Mouse (Mus musculus): Measurements from ENCODE around the gene Fanca. TPM values are rescaled to one million over a fixed set of nuclear protein-coding genes. Genes with fewer than 3 reads are reported as not detected.

Gene Fanca
- 54.7 and 65.7 TPM in 2 replicates for polyA plus RNA-seq (2012; rRNA removed)
- polyA plus RNA-seq (2014; fragmentation: Nextera tagmentation; extraction: Ambion mirVana) = 23.9 and 24.2 TPM in 2 replicates

GRCm38 (mm10) chr8:123318467-123318911 lies at the start of gene Fanca:
TSS of gene Fanca (minus strand) at chr8:123318576.
- TF ChIP-seq POLR2A (IDR thresholded peaks at IDR 0.05; ENCODE audit: borderline replicate concordance, extremely low read depth, insufficient read depth, insufficient read length) = 0 out of 2 replicates have a peak, but pooled peaks have one; percentile 8
- H3K4me1 ChIP-seq (ENCODE audit: control insufficient read depth, insufficient read depth, low read length) = peaks cover 4% of the 10 kb centered on the region; the same call in 1 of the 2 replicates
- no peaks in the 10 kb centered on the region for H3K9me3 ChIP-seq (ENCODE audit: control insufficient read depth, low read length)
- H3K4me3 ChIP-seq (replicated peaks; ENCODE audit: low read length) = peak within 1 kb of the TSS; percentile 57
- DNase-seq (ENCODE audit: low spot score) = peak; percentile 96
- H3K27ac ChIP-seq (replicated peaks; ENCODE audit: low read depth, low read length) = no peak within 1 kb of the TSS
- peak; percentile 100 for ATAC-seq (ENCODE audit: low FRiP score, low read depth)
- H3K27me3 ChIP-seq (ENCODE audit: control insufficient read depth, insufficient read depth, low read length) = no peaks in the 10 kb centered on the region
- H3K36me3 ChIP-seq (ENCODE audit: control insufficient read depth, insufficient read depth, low read length) = no peaks in the 10 kb centered on the region
- under 1% methylated on average over 16 of the region's 24 CpGs for WGBS
- H3K9ac ChIP-seq (ENCODE audit: low read depth, low read length, severe bottlenecking) = peak within 1 kb of the TSS; percentile 64
- peak within 1 kb of the TSS; percentile 83 for H3K4me2 ChIP-seq (replicated peaks; ENCODE audit: low read depth, low read length, severe bottlenecking)

GRCm38 (mm10) chr8:123361082-123361739 lies 42.8 kb upstream of the Fanca start:
- no peaks in the 10 kb centered on the region for H3K36me3 ChIP-seq (ENCODE audit: control insufficient read depth, insufficient read depth, low read length)
- H3K4me2 ChIP-seq (replicated peaks; ENCODE audit: low read depth, low read length, severe bottlenecking) = no peak overlapping the region
- no peak overlapping the region for H3K4me3 ChIP-seq (replicated peaks; ENCODE audit: low read length)
- H3K9me3 ChIP-seq (ENCODE audit: control insufficient read depth, low read length) = no peaks in the 10 kb centered on the region
- H3K27me3 ChIP-seq (ENCODE audit: control insufficient read depth, insufficient read depth, low read length) = no peaks in the 10 kb centered on the region
- no peak overlapping the region for H3K27ac ChIP-seq (replicated peaks; ENCODE audit: low read depth, low read length)
- TF ChIP-seq POLR2A (IDR thresholded peaks at IDR 0.05; ENCODE audit: borderline replicate concordance, extremely low read depth, insufficient read depth, insufficient read length) = no peak
- 39% methylated on average over 12 of the region's 12 CpGs for WGBS
- no peaks in the 10 kb centered on the region for H3K4me1 ChIP-seq (ENCODE audit: control insufficient read depth, insufficient read depth, low read length)
- no peak overlapping the region for H3K9ac ChIP-seq (ENCODE audit: low read depth, low read length, severe bottlenecking)
- ATAC-seq (ENCODE audit: low FRiP score, low read depth) (no peak; the same call in 1 of the 2 replicates), DNase-seq (ENCODE audit: low spot score) (peak; percentile 63)

GRCm38 (mm10) chr8:123353216-123353615 lies 34.8 kb upstream of the Fanca start:
- no peaks in the 10 kb centered on the region for H3K27me3 ChIP-seq (ENCODE audit: control insufficient read depth, insufficient read depth, low read length)
- peaks cover under 1% of the 10 kb centered on the region; the same call in 1 of the 2 replicates for H3K4me1 ChIP-seq (ENCODE audit: control insufficient read depth, insufficient read depth, low read length)
- no peak for ATAC-seq (ENCODE audit: low FRiP score, low read depth)
- H3K9ac ChIP-seq (ENCODE audit: low read depth, low read length, severe bottlenecking) = no peak overlapping the region
- WGBS = 32% methylated on average over 11 of the region's 11 CpGs
- no peak overlapping the region for H3K27ac ChIP-seq (replicated peaks; ENCODE audit: low read depth, low read length)
- TF ChIP-seq POLR2A (IDR thresholded peaks at IDR 0.05; ENCODE audit: borderline replicate concordance, extremely low read depth, insufficient read depth, insufficient read length) = no peak
- H3K9me3 ChIP-seq (ENCODE audit: control insufficient read depth, low read length) = no peaks in the 10 kb centered on the region
- H3K4me3 ChIP-seq (replicated peaks; ENCODE audit: low read length) = no peak overlapping the region
- DNase-seq (ENCODE audit: low spot score) = no peak
- H3K36me3 ChIP-seq (ENCODE audit: control insufficient read depth, insufficient read depth, low read length) = no peaks in the 10 kb centered on the region
- no peak overlapping the region for H3K4me2 ChIP-seq (replicated peaks; ENCODE audit: low read depth, low read length, severe bottlenecking)

- ATAC-seq (ENCODE audit: low FRiP score, low read depth) (no peak), DNase-seq (ENCODE audit: low spot score) (no peak)
- no peak overlapping the region for H3K4me3 ChIP-seq (replicated peaks; ENCODE audit: low read length)
- no peak for TF ChIP-seq POLR2A (IDR thresholded peaks at IDR 0.05; ENCODE audit: borderline replicate concordance, extremely low read depth, insufficient read depth, insufficient read length)
- H3K4me2 ChIP-seq (replicated peaks; ENCODE audit: low read depth, low read length, severe bottlenecking) = no peak overlapping the region
- H3K27me3 ChIP-seq (ENCODE audit: control insufficient read depth, insufficient read depth, low read length) = no peaks in the 10 kb centered on the region
- H3K9ac ChIP-seq (ENCODE audit: low read depth, low read length, severe bottlenecking) = no peak overlapping the region
- no peaks in the 10 kb centered on the region for H3K9me3 ChIP-seq (ENCODE audit: control insufficient read depth, low read length)
- no peaks in the 10 kb centered on the region for H3K36me3 ChIP-seq (ENCODE audit: control insufficient read depth, insufficient read depth, low read length)
- H3K4me1 ChIP-seq (ENCODE audit: control insufficient read depth, insufficient read depth, low read length) = peaks cover 4% of the 10 kb centered on the region; the same call in 1 of the 2 replicates
- 67% methylated on average over 13 of the region's 13 CpGs for WGBS
- H3K27ac ChIP-seq (replicated peaks; ENCODE audit: low read depth, low read length) = no peak overlapping the region
Measured at GRCm38 (mm10) chr8:123352786-123353185, 34.4 kb upstream of the Fanca start.

DNA sequence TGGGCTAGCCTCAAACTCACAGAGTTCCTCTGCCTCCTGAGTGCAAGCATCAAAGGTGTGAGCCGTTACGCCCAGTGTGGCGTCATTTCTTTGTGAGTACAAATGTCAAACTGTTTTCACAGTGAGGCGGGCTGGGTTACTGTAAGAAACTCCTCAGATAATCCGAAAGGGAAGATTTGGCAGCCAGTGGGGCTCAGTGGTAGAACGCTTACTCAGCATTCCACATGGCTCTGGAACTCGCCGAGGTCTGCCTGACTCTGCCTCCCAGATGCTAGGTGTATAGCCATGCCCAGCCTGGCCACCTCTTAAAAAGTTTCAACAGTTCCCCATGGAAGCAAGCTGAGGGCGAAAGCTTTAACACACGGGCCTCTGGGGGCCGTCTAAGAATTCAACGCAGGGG lies 33.7 kb upstream of the Fanca start:
- ATAC-seq (ENCODE audit: low FRiP score, low read depth) (no peak), DNase-seq (ENCODE audit: low spot score) (no peak)
- Histone ChIP-seq H3K9ac (ENCODE audit: low read depth, low read length, severe bottlenecking) (no peak overlapping the region), H3K4me1 (ENCODE audit: control insufficient read depth, insufficient read depth, low read length) (peaks cover 4% of the 10 kb centered on the region; the same call in 1 of the 2 replicates), H3K27me3 (ENCODE audit: control insufficient read depth, insufficient read depth, low read length) (no peaks in the 10 kb centered on the region), H3K9me3 (ENCODE audit: control insufficient read depth, low read length) (no peaks in the 10 kb centered on the region), H3K4me2 (replicated peaks; ENCODE audit: low read depth, low read length, severe bottlenecking) (no peak overlapping the region), H3K27ac (replicated peaks; ENCODE audit: low read depth, low read length) (no peak overlapping the region), H3K36me3 (ENCODE audit: control insufficient read depth, insufficient read depth, low read length) (no peaks in the 10 kb centered on the region), H3K4me3 (replicated peaks; ENCODE audit: low read length) (no peak overlapping the region)
- TF ChIP-seq POLR2A (IDR thresholded peaks at IDR 0.05; ENCODE audit: borderline replicate concordance, extremely low read depth, insufficient read depth, insufficient read length) = no peak
- 83% methylated on average over 12 of the region's 12 CpGs for WGBS

Measured in limb, embryonic 14.5 days (tissue).